Mouse (Mus musculus) left cerebral cortex, adult 2 months (tissue): ENCODE results near the gene Pabpn1l. TPM values are rescaled to one million over a fixed set of nuclear protein-coding genes. Genes with fewer than 3 reads are reported as not detected.
"Not testable (repeated sequence)": the region's sequence is repeated elsewhere in the genome, so short reads cannot be mapped to it uniquely, and the experiment has no call there.

Source experiments
- DNase-seq, 2 experiments: peaks; one replicate each; pipeline ENCODE4 v3.0.0; 2021 to 2022; ENCODE audit warnings: low spot score in 2 of 2, mixed read lengths in 1 of 2; ENCODE audit errors: extremely low spot score in 1 of 2
- H3K27ac ChIP-seq: fragments of 200-600 bp; 2 replicates; pipeline ENCODE4 v1.8.1; 2022
- H3K4me3 ChIP-seq: fragments of 200-600 bp; 2 replicates; pipeline ENCODE4 v1.8.1; 2022
- CTCF ChIP-seq: fragments of 200-600 bp; IDR thresholded peaks from 2 replicates; pipeline ENCODE4 v1.8.1; 2022; ENCODE audit warnings: antibody characterized with exemption, mild to moderate bottlenecking, moderate library complexity
- intact Hi-C: fragments of 180-260 bp; cut with DNase I; formaldehyde crosslinking; loops from one replicate; pipeline ENCODE4 v1.15.1; 2025
- total RNA-seq, 2 experiments: library from RNA; stranded (reverse); gene quantifications; 2 replicates each; pipeline ENCODE4 v1.2.3; 2021

Pabpn1l gene
- total RNA-seq, 2 experiments from 2014 or later: not detected

- intact Hi-C loops: no loop called here
- DNase-seq: no peak
- no peak overlapping the region for H3K27ac ChIP-seq
- H3K4me3 ChIP-seq: no peak overlapping the region
- no peak for TF ChIP-seq CTCF
Observed at GRCm38 (mm10) chr8:122584981-122585380, 37.6 kb downstream of the Pabpn1l start.

DNA sequence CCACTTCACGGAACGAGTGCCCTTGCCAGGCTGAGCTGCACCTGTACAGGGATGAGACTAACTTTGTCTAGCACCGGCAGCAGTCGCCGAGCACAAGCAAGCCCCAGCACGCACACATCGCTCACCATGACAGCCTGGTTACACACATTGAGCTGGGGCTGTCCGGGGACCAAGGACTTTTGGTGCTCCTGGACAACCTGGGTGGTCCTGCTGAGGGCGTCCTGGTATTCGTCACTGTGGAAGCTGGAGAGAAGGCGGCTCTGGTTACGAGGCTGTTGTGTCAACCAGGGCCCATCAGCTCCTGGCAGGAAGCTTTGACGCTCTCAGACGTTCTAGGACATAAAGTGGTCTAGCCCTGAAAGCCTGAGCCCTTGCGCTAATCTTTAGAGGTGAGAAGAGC, 41.6 kb downstream of the Pabpn1l start:
- DNase-seq: no peak
- no peak overlapping the region for H3K4me3 ChIP-seq
- intact Hi-C loops: no loop called here
- no peak for TF ChIP-seq CTCF
- no peak overlapping the region for H3K27ac ChIP-seq

GRCm38 (mm10) chr8:122579196-122579595, 43.3 kb downstream of the Pabpn1l start:
- DNase-seq: no peak
- intact Hi-C loops: no loop called here
- no peak for TF ChIP-seq CTCF
- Histone ChIP-seq H3K4me3 (no peak overlapping the region), H3K27ac (no peak overlapping the region)

GRCm38 (mm10) chr8:122577116-122577515, 45.4 kb downstream of the Pabpn1l start:
- H3K4me3 ChIP-seq: peak overlapping the region; percentile 78
- intact Hi-C loops: loop anchor here (2.0 kb wide), 1 partner anchor 34 kb away; the partner anchor contains the start of genes Galns and Trappc2l
- TF ChIP-seq CTCF: no peak
- H3K27ac ChIP-seq: peak overlapping the region; percentile 92
- DNase-seq: no peak

GRCm38 (mm10) chr8:122576648-122577022, 45.9 kb downstream of the Pabpn1l start, which contains the start of gene Aprt:
Gene Aprt (minus strand): TSS chr8:122576909.
- Histone ChIP-seq H3K27ac (peak within 1 kb of the TSS; percentile 92), H3K4me3 (peak within 1 kb of the TSS; percentile 78)
- intact Hi-C loops: loop anchor here (2.0 kb wide), 1 partner anchor 34 kb away; the partner anchor contains the start of genes Galns and Trappc2l
- TF ChIP-seq CTCF: no peak
- peak; percentile 91 to 92 for DNase-seq

DNA sequence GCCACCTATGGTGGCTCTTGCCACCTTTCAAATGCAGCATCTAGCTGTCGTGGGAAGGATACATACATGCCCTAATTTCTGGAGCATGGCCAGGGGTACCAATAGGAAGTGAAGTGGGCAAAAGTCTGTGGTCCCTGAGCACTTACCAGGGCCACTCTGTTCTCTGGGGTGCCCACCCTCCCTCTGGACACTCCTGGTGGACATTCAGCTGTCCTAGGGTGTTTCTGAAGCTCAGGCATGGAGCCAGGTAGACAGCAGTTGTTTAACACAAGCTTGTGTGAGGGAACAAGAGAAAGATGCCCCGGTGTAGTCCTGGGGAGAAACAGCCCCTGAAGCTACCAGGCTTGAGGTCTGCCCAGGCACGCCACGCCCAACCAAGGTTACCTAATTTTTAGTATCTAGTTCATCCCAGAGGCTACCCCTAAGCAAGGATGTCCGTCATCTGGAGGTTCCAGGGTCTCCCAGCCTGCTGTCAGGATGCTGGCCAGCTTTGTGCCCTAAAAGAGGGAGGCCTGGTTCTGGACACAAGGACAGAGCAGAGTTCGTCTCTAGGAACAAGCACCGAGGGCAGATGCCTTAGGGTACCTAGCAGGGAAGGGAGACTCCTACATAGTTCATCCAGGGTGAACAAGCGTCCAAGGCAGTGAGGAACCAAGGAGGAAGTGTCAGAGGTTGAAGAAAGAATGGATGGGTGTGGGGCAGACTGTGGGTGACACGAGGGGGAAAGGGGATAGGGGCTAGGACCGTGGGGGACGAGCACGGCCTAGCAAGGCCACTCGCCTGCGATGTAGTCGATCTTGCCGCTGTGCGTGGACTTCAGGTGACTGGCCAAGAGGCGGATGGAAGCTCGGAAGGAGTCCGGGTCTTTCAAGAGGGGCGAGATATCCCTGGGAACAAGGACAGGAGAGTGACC, 46.5 kb downstream of the Pabpn1l start:
- H3K4me3 ChIP-seq: peak overlapping the region; percentile 78
- H3K27ac ChIP-seq: peak overlapping the region; percentile 92
- intact Hi-C loops: loop anchor here (2.0 kb wide), 1 partner anchor 35 kb away; the partner anchor contains the start of genes Galns and Trappc2l
- TF ChIP-seq CTCF: no peak
- peak in 1 of 2 experiments; percentile 24 for DNase-seq

GRCm38 (mm10) chr8:122575286-122575685, 47.3 kb downstream of the Pabpn1l start:
- Histone ChIP-seq H3K27ac (no peak overlapping the region; the same call in 1 of the 2 replicates), H3K4me3 (peak overlapping the region; percentile 78)
- TF ChIP-seq CTCF: no peak
- intact Hi-C loops: no loop called here
- DNase-seq: no peak

GRCm38 (mm10) chr8:122574667-122575251, 47.8 kb downstream of the Pabpn1l start:
- no peak for TF ChIP-seq CTCF
- no peak overlapping the region; the same call in 1 of the 2 replicates for H3K27ac ChIP-seq
- intact Hi-C loops: no loop called here

DNA sequence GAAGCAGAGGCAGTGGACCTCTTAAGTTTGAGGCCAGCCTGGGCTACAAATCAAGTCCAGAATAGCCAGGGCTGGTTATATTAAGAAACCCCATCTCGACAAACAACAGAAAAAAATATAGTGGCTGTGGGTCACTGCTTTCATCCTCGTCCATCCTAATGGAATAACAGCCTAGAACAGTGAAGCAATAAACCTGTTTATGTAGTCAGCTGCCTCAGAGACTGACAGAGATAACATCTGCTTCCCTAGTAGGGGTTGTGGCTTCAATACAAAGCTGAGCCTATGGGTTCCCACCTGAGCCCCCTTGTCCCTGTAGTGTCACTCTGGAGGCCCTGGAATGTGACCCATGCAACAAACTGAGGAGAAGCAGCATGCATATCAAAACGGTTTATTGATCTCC, 48.3 kb downstream of the Pabpn1l start:
- no peak for DNase-seq
- H3K4me3 ChIP-seq: no peak overlapping the region
- TF ChIP-seq CTCF: no peak
- no peak overlapping the region for H3K27ac ChIP-seq
- intact Hi-C loops: no loop called here

More at GRCm38 (mm10) chr8:122574667-122575251, 47.8 kb downstream of the Pabpn1l start:
- no peak overlapping the region for H3K4me3 ChIP-seq
- DNase-seq: no peak

DNA sequence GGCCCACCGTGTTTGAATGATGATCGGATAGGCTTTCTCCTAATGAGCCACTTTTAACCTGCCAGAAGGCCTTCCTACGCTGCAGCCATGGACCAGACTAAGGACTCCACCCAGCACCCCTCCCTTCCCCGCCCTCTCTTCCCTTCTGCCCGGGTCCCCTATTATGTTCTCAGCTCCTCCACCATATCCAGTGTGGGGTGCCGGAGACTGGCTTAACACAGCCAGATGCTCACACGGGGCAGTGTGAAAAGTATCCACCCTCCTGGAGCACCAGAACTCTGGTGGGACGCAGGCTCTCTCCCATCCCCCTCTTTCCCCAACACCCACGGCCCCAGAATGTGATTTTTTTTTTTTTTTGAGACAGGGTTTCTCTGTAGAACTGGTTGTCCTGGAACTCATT, 49.0 kb downstream of the Pabpn1l start:
- TF ChIP-seq CTCF: no peak
- intact Hi-C loops: no loop called here
- DNase-seq: no peak
- no peak overlapping the region for H3K4me3 ChIP-seq
- H3K27ac ChIP-seq: no peak overlapping the region

- DNase-seq, H3K27ac ChIP-seq, H3K4me3 ChIP-seq, intact Hi-C loops: not testable (repeated sequence)
Observed at GRCm38 (mm10) chr8:122573176-122573575, 49.4 kb downstream of the Pabpn1l start.

GRCm38 (mm10) chr8:122572751-122573150, 49.8 kb downstream of the Pabpn1l start:
- no peak for TF ChIP-seq CTCF
- no peak for DNase-seq
- H3K27ac ChIP-seq: no peak overlapping the region
- H3K4me3 ChIP-seq: no peak overlapping the region
- intact Hi-C loops: no loop called here
